Mouse (Mus musculus): Measurements from ENCODE around the gene Foxo1.

Foxo1 gene

DNA sequence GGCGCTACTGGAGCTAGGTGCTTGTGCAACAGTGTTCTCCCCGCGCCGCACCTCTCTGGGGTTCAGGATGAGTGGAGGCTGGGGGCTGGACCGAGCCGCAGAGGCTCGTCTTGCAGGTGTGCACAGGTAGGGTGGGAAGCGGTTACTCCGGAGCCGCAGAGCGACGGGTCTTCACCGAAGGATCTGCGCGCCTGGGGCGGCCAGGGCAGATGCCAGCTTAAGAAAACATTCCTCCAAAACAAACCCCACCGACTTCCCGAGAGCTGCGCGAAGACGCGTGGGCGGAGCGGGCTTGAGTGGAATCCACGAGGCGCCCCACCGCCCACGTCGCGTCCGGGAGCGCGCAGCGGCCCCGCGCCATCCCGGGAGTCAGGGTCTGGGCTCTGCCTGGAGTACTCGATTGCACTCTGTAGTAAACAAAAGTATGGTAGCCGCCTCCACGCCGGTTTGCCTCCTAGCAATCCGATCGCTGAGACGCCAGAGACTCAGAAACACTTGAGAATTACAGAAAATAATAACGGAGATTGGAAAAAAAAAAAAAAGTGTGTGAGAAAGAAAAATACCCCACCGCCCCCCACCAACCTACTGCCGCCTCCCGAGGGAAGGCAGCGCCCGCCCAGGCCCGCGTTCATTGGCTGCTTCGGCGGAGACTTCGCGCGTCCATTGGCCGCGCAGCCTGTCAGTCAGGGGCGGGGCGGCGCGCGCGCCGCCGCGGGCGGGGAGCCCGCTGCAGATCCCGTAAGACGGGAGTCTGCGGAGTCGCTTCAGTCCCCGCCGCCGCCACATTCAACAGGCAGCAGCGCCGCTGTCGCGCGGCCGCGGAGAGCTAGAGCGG is at the start of gene Foxo1:
Gene Foxo1 (plus strand): TSS at position 685 of the 835 bp plus-strand sequence.
- DNase-seq (ENCODE audit: low spot score): no peak

DNA sequence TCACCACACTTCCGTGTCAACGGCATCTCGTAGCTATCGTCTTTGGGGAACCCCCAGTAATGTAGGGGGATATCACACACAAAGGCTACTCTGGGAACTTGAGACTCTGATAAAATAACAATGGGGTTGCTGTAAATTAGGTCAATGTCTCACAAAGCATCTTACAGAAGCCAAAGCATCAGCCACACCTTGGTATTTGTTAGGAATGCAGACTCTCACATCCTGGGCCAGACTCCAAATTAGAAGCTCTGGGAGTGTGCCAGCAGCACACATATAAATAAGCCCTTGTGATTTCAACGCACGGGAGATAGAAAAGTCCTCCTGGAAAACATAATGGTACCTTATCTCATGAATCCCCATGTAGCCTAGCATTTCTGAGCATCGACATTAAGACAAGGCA is 49.3 kb upstream of the Foxo1 start:
- DNase-seq (ENCODE audit: low spot score): no peak

DNA sequence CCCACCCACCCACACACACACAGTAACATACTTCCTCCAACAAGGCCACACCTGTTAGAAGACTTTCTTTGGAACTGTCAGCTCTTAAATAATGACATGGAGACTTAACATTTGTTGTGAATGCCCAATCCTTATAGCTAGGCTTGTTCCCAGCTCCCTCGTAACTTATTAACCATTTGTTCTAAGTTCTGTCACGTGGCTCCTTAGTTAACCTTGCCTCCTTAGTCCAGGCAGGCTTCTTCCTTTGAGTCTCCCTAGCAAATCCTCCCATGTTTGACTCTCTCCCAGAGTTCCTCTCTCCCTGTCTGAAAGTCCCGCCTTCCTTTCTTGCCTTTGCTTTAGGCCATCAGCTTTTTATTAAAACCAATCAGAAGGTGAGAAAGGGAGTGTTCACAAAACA is 47.1 kb upstream of the Foxo1 start:
- DNase-seq (ENCODE audit: low spot score): no peak

GRCm38 (mm10) chr3:52221931-52222330 is 46.2 kb upstream of the Foxo1 start:
- DNase-seq (ENCODE audit: low spot score): no peak

GRCm38 (mm10) chr3:52236488-52236887 is 31.6 kb upstream of the Foxo1 start:
- no peak for DNase-seq (ENCODE audit: low spot score)

DNA sequence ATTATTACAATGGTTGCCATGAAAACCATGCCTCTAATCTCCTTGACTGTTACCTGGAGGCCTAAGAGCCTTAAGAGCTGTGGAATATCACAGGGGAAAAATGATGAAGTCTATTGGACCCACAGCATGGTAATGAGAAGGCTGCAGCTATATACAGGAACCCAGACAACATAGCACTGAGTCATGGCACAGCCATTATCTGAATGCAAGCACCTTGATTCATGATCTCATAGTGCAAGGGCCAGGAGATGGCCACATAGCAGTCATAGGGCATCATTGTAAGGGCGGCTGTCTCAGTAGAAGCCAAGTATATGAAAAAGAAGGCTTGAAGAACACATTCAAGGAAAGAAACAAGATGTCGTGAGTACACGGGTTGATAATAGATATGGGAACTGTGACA is 31.0 kb upstream of the Foxo1 start:
- DNase-seq (ENCODE audit: low spot score): no peak

DNA sequence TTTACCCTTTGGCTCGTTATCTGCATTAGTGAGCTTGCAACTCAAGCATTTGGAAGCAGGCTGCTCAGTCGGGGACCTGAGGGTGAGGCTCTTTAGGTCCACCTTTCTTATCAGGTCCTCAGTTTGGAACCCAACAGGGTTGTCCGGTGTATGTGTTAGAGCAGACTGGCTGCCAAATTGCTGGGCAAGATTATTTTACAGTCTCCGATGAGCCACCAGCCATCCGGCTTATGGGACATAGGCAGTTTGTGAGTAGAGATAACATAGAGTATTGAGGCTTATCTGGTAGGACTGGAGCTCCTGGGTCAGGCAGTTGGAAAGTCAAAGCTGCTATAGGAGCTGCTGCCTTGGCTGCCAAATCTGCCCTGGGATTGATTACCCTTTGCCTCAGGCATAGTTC is 27.1 kb upstream of the Foxo1 start:
- DNase-seq (ENCODE audit: low spot score): no peak

DNA sequence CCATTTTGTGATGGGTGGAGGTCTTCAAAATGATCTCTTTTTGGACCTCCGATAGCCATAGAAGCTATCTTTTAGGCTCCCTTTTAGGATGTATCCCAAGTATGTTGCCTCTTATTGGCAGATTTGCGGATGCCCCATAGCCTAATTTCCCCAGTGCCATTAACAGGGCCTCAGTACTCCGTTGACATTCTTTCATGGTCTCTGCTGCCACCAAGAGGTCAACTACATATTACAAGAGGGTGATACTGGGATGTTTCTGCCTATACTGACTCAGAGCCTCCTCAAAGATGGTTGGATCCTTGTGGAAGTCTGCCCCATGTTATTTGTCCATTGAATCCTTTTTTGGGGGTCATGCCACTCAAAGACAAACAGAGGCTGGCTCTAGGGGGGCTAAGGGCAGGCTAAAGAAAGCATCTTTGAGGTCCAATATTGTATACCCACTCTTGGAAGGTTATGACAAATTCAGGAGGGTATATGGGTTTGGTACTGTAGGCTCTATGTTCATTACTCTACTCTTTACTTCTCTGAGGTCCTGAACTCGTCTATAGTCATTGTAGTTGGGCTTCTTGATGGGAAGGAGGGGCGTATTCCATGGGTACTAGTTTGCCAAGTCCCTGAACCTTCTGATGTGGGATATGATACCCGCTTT is 25.6 kb upstream of the Foxo1 start:
- DNase-seq (ENCODE audit: low spot score): peak; percentile 93

DNA sequence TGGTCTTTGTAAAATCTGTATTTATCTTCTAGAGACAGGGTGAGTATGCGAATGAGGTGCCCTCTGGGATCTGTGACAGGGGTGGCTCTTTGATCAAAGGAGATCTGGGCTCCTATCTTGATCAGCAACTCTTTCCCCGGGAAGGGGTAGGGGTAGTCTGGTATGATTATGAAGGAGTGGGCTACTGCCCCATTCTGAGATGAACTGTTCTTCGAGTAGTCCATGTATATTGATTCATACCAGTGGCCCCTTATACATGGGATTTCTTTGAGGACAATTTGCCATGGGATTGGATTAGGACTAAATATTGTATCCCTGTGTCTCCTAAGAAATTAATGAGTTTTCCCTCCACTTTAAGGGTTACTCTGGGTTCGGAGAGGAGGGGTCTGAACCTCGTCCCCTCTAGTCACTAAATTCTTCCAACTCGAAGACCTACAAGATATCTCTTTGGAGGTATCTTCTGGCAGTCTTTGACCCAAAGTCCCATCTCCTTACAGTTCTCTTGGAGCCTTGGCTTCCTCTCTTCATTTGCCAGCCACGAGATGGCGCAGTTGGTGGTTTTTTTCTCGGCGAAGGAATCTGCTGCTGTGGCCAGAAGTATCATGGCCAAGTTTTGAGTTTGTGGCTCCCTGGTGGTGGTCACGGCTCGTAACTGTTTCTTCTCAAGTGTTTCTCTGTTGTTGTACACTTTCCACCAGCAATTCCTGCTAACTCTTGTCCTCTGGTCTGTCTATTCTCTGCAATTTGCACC is 24.7 kb upstream of the Foxo1 start:
- no peak for DNase-seq (ENCODE audit: low spot score)

- no peak for DNase-seq (ENCODE audit: low spot score)
These were observed 21.9 kb upstream of the Foxo1 start for GRCm38 (mm10) chr3:52245996-52246830.

- no peak for DNase-seq (ENCODE audit: low spot score)
These were observed 17.0 kb upstream of the Foxo1 start for GRCm38 (mm10) chr3:52251184-52251583.

DNA sequence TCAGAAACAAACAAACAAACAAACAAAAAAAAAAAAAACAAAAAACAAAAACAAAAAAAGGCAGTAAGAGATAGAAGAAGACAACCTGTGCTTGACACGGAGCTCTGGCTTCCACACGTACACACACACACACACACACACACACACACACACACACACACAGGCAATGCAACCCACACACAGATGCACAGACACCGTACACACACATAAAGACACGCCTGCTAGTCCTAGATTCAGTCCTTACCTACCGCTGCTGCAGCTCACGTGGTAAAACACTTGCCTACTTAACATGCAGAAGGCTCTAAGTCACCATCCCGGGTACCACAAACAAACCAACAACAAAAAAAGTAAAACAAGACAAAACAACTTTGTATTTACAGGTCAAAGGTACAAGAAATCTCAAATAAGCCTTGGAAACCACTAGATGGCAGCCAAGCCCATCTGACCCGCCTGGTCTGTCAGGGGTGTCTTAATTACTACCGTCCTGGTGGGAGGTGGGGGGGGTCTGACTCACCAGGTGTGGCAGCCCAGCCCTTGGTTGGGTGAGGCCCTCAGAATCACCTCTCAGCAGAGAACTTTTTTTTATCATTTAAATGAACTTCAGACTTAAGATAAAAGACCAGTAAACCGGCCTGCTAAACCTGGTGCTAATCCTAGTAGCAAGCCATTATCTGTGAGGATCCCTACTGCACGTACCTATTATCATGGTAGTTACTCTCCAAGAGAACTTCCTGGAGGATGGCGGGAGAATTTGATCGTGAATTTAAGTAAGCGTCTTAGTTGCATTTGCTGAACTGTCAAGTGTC is 14.3 kb upstream of the Foxo1 start:
- DNase-seq (ENCODE audit: low spot score): no peak

- DNase-seq (ENCODE audit: low spot score): no peak
These were observed 13.6 kb upstream of the Foxo1 start for GRCm38 (mm10) chr3:52254496-52254895.

DNA sequence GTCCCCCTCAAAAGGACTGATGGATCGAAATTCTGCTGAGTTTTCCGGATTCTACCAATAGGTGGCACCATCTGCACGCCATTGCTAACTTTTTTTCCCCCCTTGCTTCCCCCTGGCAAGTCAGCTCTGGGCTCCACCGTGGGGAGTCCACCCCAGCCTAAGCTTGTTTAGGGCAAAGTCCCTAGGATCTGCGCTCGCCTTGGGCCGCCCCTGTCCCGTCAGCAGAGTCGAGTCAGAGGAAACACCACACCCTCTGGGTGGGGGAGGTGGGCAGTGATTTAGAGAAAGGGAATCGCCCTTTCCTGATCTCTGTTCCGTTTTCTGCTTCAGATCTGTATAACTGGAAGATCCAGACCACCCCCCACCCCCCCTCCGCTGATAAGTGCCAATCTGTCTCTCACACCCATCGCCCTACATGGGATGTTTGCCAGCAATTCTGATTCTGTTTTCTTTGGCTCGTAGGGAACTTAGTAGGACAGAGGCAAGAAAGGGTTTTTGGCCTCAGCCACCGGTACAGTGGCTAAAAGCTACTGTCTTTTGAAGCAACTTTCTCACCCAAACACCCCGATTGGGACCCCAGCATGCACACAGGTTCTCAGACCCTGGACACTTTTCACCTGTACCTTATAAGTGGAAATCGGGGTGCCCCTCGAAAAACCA is 10.2 kb upstream of the Foxo1 start:
- DNase-seq (ENCODE audit: low spot score): no peak

GRCm38 (mm10) chr3:52258532-52258931 is 9.6 kb upstream of the Foxo1 start:
- DNase-seq (ENCODE audit: low spot score): no peak

DNA sequence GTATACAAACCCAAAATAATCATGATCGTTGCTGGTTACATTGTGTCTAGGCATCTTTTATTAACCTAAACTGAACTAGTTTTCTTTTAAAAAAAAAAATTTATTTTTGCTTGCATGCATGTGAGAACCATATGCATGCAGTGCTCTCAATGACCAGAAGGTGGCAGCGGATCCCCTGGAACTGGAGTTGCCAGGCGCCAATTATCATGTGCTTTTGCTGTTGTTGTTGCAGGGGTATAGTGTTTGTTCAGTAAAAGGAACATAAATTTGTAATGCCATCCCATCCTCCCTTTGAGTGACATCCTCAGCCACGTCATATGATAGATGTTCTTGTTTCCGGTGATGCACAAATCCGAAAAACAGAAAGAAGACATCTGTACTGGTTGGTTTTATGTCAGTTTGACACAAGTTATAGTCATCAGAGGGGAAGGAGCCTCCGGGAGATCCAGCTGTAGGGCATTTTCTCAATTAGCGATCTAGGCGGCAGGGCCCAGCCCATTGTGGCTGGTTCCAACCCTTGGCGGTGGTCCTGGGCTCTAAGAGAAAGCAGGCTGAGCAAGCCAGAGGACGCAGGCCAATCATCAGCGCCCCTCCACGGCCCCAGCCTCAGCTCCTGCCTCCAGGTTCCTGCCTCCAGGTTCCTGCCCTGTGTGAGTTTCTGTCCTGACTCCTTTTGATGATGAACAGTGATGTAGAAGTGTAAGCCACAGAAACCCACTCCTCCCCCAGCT is 5.5 kb upstream of the Foxo1 start:
- DNase-seq (ENCODE audit: low spot score): peak; percentile 77

DNA sequence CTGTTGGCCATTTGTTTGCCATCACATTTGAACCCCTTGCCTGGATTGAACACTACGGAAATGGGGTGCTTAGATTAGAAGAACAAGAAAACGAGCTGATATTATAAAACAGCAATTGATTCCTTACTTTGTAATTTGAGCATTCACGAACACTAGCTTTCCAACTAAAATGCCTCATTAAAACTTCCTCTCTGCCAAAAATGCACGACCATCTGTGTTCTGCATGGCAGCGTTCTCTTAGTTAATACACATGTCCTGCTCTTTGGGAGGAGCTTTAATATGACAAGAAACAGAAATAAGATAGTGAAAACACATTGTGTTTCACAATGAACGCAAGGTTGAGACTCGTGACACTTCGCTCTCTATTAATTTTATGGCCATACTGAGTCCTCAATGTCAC is 3.8 kb upstream of the Foxo1 start:
- peak; percentile 57 for DNase-seq (ENCODE audit: low spot score)

- no peak for DNase-seq (ENCODE audit: low spot score)
These were observed 1.5 kb upstream of the Foxo1 start for GRCm38 (mm10) chr3:52266606-52267160.

GRCm38 (mm10) chr3:52267293-52267651 is 864 bp upstream of the Foxo1 start:
- no peak for DNase-seq (ENCODE audit: low spot score)

- no peak for DNase-seq (ENCODE audit: low spot score)
These were observed 276 bp downstream of the Foxo1 start for GRCm38 (mm10) chr3:52268487-52268736.
